Mouse (Mus musculus) brain, embryonic 18.5 days (tissue): ENCODE results near the gene Nol3.

Experiments used
- DNase-seq: peaks from one replicate; pipeline ENCODE4 v3.0.0-alpha.2; 2012; ENCODE audit warnings: low read depth, low spot score

Nol3 gene

DNA sequence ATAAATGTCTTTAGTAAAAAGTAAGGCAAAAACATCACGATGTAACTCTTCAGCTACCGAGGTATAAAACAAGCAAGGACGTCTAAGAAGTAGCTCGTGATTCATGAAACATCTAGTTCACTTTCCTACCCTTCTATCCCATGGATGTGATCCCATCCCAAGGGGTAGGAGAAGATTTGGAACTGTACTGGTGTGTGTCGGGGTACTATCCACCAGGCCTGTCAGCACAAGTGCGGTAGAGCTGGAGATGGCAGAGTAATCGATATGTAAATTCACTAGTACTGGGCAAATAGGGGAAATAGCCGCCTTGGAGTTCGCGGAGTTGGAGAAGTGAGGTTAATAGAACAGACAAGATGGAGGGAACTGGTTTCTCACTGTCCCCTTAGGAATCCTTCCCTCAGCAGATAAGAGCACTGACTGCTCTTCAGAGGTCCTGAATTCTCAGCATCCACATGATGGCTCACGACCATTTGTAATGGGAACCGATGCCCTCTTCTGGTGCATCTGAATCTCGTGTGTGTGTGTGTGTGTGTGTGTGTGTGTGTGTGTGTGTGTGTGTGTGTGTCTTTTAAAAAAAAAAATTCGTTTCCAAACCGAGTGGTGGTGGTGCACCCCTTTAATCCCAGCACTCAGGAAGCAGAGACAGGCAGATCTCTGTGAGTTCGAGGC, 12.6 kb upstream of the Nol3 start:
- no peak for DNase-seq

DNA sequence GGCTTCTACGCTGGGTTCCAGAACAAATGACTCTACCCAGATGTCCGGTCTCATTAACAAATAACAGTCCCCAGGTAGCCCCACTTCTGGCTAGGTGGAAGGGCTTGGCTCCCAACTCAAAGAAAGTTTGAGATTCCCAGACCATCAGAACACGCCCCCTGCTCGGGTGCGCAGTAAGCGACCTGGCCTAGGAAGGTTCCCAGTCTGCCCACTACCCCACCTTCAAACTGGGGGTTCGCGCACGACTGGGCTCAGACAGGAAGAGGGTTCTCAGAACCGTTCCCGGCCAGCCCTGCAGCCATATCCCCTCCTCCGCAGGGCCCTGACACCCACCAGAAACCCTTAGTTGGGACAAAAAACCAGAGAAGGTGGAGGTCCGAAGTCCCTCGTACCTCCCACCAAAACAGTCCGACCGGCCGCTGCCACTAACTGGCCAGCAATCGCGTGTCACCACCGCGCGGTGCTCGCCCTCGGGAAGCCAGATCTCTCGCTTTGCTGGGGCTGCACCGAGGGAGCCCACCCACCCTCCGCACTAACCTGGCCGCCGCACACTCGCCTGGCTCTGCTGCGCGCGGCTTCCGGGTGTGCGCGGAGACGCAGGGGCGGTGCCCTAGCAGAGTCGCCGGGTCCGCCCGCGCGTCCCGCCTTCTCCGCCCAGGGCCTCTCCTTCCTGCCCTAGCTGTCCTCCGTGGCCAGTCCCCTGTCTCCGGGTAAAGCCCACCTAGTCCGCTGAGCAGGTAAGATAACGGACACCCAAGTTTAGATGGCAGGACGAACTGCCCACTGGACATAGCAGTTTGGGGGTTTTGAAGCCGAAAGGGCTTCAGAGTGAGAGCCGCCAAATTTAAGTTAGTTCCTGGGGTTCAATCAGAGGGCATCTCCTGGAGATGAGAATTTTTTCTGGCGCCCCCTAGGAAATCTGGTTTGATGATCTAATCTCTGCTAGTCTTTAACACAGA, 11.6 kb upstream of the Nol3 start, which contains the start of the genes Tradd and Fbxl8:
Gene Tradd, minus strand, starts transcription at position 586 of the 959 bp plus-strand sequence.
Gene Fbxl8, plus strand, starts transcription at position 625 of the 959 bp plus-strand sequence.
- no peak for DNase-seq

DNA sequence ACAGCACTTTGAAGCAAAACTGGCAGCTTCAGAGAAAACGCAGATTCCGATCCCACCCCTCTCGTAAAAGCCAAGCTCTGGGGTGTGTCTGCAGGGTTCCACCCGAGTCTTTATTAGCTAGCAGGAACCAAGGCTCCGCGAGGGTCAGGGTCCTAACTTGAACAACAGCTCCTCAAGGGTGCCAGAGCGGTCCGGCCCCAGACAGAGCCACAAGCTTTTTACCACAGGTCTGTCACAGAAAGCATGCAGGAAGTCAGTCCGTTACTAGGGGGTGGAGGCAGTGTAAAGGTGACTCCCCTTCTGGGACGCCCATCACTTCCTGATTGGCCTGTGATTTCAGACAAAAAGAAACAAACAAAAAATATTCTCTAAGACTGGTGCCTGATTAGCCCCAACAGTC, 10.8 kb upstream of the Nol3 start:
- DNase-seq, result no peak

DNA sequence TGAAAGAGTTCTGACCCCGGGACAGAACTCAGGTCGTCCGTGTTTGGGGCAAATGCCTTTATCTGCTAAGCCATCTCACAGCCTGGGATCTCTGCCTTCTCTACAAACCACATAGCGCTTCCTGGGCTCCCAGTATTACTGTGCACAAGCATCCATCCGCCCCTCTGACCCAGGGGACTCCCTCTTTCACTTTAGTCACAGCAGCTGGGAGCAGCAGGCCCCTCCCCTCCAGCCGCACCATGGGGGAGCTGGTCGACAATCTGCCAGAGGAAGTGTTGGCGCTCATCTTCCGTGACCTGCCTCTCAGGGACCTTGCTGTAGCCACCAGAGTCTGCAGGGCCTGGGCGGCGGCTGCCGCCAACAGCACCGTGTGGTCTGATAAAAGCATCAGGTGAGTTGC, 9.2 kb upstream of the Nol3 start:
- DNase-seq, result no peak

DNA sequence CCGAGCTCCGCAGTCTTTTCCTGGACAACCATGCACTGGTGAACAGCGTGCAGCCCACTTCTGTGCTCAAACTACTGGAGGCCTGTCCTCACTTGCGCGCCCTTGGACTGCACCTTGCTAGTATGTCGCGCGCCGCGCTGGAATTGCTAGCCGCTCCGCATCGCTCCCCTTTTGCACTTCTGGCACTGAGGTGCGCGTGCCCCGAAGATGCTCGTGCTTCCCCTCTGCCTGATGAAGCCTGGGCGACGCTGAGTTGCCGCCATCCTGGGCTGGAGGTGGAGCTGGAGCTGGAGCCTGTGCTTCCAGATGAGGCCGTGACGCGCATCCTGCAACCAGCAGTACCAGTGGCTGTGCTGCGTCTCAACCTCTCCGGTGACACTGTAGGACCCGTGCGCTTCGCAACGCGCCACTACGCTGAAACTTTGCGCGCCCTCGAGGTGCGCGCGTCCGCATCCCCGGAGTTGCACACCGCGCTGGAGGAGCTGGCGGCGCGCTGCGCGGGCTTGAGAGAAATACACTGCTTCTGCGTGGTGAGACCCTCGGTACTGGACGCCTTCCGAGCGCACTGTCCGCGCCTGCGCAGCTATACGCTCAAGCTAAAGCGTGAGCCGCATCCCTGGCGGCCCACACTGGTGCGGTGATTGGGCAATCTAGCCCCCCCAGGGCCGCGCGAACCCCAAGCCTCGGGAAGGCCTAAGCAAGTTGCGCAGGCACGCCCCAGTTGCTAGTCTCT, 7.4 kb upstream of the Nol3 start:
- peak; percentile 86 for DNase-seq

DNA sequence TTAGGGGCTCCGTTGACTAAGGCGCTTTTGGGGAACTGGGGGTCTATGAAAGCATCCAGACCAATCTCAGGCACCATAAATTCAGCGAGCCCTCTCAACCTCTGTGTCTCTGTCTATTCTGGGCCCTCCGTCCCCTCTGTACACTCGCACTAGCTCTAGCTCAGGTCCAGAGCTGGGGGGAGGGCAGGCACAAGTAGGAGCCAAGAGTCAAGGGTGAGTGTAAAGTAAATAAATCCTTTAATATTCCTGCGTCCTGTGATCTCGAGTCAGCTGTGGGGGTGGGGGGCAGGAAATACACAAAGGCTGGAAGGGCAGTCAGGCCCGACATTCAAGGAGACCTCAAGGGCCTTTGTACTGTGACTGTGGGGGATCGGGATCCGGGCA, 6.9 kb upstream of the Nol3 start:
- DNase-seq, result no peak

DNA sequence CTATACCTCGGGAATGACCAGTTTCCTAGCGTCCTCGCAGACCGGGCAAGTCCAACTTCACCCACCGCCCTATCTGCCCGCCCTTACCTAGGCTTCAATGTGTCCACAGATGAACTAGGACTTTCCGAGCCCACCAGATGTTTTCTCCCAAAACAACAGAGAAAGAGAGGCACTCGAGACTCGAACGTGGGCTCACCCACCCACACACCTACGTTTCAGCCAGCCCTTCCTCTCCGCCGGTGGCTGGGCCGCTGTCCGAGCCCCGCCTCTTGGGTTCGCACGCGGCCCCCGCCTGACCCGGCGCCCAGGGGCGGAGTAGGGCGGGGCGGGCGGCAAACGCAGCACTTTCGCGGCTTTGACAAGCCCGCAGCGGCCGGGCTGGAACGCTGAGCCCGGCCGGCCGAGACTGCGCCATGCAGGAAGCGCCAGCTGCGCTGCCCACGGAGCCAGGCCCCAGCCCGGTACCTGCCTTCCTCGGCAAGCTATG, 6.4 kb upstream of the Nol3 start, which contains the start of gene Hsf4:
Gene Hsf4, plus strand, starts transcription at position 341 of the 487 bp plus-strand sequence.
- no peak for DNase-seq

DNA sequence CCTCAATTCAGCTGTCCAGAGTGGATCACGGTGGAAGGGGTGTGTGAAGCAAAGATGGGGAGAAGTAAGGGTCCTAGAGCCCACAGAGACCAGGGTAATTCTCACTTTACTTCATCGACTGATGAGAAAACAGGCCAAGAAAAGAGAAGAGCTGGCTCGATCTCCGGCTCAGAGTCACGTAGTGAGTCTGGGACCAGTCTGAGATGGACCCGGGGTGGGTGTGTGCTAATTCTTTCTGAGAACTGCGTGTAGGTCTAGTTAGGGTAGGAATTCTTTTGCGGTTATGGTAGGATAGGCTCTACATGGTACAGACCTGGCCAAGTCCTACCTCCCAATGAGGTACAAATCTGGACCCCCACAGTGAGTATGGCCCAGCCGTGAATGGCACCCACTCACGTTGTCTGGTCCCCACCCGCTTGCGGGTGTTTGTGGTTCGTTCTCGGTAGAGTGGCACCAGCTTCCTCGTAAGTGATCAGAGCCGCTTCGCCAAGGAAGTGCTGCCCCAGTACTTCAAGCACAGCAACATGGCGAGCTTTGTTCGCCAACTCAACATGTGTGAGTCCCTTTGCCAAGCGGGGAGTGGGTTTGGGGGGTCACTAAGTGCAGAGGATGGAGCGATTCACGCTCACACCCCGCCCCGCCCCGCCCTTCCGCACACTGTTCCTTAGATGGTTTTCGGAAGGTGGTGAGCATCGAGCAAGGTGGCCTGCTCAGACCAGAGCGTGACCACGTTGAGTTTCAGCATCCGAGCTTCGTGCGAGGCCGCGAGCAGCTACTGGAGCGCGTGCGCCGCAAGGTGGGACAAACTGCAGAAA, 5.6 kb upstream of the Nol3 start:
- no peak for DNase-seq

DNA sequence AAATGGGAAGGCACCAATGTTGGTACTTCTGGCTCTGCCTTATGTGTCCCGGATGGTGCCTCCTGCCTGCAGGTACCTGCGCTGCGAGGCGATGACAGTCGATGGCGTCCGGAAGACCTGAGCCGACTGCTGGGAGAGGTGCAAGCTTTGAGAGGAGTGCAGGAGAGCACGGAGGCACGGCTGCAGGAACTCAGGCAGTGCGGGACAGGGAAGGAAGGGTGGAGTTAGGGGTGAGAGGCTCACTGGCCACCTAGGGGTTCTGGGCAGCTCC, 5.1 kb upstream of the Nol3 start:
- no peak for DNase-seq

DNA sequence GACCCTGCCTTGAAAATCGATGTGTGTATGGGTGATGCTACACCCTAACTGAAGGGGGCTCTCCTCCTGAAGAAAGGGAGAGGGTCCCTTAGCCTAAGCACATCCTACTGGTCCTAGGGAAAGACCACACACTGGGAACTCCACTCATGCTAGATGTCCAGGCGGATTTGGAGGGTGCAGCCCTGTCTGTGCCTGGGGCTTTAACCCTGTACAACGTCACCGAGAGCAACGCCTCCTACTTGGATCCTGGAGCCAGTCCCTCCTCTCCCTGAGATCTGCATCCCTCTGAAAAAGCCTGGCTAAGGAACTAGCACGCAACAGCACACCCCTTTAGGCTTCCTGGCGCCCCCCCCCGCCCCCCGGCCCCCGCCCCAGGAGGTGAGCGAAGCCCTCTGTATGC, 553 bp upstream of the Nol3 start:
- DNase-seq, result no peak

DNA sequence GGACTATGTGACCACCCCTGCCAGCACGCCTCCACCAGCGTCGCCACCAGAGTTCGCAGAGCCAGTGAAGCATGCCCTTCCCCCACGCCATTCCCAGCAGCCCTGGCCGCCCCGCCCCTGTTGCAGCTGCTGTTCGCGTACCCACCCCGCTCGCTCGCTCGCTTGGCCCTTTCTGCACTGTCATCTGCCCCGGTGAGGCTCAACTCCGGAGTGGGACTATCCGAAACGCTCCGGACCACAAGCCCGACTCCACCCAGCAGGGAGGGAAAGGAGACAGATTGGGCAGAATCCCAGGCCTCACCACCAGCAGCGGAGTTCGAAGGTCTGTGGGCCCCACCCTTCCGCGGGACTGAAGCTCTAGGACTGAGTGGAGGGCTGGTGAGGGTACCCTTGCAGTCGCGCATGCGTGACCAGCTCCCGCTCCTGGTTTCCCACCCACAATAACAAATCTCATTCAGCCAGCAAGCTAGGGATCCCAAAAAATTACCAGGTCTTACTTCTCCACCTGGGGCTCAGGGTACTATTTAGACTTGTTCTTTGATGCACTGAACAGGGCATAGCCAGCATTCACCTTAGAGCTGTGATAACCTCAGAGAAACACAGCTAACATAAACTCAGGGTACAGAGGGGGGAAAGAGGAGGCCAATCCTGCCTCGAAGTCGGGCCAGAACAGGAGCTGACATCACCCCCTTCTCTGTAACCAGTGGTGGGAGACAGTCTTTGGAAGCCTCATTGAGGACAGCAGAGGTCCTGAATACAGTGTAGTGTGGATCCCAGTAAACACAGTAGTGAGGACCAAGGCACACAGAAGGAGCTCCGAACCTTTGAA, 566 bp downstream of the Nol3 start:
- no peak for DNase-seq

DNA sequence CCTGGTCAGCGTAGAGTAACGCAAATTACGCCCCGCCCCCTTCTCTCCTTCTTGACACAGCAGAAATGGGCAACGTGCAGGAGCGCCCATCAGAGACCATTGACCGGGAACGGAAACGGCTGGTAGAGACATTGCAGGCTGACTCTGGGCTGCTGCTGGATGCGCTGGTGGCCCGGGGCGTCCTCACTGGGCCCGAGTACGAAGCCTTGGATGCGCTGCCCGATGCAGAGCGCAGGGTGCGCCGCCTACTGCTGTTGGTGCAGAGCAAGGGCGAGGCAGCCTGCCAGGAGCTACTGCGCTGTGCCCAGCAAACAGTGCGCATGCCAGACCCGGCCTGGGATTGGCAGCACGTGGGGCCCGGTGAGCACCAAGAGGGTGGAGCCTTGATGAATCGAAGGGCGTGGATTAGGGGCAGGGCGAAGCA, 3.0 kb downstream of the Nol3 start:
- DNase-seq, result no peak

DNA sequence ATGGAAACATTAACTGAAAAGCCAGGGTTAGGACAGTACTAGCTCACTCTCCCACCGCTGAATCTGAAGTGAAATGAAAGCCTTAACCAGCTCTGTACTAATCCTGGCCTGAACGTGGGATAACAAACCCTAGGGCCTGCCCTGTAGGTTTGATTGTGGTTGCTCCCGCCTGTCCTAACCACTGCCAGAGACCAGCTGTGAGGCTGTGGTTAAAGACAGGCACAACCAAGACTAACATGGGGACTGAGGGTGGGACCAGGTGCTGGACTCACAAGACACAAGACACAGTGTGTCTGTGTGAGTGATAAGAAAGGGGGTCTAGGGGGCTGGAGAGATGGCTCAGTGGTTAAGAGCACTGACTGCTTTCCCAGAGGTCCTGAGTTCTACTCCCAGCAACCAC, 4.6 kb downstream of the Nol3 start:
- no peak for DNase-seq

DNA sequence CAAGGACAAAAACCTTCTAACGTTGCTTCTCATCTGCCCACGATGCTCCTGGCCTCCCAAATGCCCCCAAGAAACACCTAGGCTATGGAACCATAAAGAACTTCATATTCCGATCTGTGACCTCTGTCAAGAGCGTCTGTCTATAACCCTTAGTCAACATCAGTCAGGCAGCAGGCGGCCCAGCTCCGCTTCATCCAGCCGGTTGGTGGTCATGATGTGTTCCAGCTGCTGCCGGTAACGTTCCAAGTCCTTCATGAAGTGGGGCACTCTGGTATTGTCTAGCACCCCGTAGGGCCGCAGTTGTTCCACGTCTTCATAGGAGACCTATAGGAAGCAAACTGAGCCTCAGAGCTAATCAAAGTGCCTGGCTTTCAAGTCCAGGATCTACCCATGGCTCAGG, 5.9 kb downstream of the Nol3 start:
- no peak for DNase-seq

DNA sequence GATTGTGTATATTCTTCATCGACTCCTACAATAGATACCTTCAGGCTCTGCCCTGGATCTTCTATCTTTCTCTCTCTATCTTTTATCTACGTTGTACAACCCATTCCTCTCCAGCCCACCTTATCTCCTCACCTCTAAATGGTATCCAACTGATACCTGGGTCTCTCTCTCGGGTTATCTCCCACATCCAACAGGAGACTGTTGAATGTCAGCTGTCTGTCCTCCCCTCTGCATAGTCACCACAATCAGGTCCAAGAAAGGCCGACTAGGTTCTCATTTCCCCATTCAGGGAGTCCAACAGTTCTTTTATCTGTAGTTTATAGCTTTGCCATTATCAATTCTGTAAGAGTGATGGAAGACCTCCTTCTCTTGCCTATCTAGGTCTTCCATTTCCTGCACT, 6.3 kb downstream of the Nol3 start:
- DNase-seq, result no peak

DNA sequence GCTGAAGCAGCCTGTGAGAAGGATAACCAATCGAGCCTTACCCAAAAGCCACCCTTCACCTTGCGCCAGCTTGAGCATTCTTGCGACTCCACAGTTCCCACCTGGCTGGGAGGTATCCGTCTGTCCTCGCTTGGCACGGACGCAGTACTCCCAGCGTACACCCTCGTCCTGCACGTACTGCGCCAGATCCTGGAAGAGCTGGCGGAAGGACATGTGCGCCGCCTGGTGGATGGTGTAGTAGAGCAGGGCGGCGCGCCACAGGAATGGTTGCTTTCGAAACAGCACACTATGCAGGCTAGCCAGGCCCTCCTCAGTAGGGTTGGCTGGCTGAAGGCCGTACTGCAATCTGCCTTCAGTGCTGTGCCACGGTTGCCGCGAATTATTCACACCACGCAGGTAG, 7.1 kb downstream of the Nol3 start:
- no peak for DNase-seq

DNA sequence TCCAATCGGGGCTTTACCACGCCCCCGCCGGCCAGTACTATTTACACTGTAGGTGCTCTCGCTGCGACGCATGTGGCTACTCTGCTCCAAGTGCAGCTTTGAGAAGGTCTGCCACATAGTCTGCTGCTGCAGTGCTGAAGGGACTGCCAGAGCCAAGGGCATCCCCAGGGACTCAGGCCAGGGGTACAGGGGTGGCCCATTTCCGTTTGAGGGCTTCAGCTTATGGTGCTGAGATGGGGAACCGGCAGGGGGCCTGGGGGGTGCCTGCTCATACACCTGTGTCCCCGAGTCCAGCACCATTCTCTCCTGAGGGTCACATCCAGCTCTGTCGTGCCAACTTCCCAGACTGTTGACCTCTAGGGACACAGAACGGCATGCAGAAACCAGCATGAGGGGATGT, 9.6 kb downstream of the Nol3 start:
- DNase-seq, result no peak

DNA sequence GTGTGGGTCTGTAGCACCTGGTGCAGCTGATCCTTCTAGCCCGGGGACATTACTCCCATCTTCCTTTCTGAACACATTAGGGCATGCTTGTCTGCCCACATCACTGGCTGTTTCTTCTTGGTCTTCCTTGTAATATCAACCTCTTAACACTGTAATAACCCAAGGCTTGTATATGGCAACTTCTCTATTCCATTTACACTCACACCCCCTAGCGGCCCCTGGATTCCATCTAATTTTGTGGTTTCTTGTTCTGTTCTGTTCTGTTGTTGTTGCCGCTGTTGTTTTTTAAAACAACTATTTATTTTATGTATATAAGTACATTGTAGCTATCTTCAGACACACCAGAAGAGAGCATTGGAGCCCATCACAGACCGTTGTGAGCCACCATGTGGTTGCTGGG, 11.0 kb downstream of the Nol3 start:
- DNase-seq, result no peak

DNA sequence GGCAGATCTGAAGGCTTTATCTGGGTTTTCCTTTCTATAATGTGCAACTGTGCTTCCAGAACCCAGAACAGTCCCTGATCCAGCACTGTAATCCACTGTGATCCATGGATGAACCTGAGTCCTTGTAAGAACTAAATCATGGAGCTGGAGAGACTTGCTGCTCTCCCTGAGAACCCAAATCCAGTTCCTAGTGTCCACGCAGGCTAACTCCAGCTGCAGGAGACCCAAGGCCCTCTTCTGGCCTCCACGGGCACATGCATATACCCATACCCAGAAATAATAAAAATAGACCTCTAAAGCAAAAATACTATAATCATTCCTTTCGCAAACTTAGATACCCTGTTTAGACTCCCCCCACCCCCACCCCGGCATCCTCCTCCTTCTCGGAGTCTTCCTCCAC, 12.3 kb downstream of the Nol3 start:
- no peak for DNase-seq

DNA sequence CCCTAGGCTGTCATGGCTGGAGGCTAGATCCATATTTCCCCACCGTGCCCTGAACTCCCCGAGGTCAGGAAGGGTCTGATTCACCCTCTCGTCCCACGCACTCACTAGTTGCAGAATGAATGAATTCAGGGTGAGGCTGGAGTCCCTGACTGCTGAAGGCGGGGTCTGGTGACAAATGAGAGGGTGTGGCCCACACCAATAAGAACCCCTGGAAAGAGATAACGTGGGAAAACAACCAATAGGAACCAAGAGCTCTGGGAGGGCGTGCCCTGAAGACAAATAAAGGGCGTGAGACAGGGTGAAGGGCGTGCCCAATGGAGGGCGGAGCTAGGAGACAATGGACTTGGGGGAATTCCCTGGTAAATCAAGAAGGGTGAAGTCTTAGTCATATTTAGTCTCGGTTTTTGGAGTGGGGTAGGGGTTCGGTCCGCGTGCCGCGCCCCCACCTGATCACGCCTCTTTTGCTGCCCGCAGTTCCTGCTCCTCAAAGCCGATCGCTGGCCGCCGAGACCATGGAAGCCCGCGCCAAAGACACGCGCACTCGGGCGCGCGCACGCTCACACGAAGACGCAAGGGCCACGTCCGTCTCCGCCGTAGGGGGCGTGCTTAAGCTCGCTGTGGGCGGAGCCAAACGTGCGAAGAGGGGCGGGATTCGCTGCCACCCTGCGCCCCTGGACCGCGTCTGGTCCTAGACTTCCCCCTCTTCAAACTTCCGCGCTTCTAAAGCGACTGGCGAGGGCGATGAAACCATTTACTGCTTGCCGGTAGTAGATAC, 13.2 kb downstream of the Nol3 start:
- DNase-seq, result peak; percentile 94
